Mouse (Mus musculus): ENCODE measurements around the gene Actr3b.
"Not testable (repeated sequence)": the region's sequence is repeated elsewhere in the genome, so short reads cannot be mapped to it uniquely, and the experiment has no call there.

The Actr3b gene

DNA sequence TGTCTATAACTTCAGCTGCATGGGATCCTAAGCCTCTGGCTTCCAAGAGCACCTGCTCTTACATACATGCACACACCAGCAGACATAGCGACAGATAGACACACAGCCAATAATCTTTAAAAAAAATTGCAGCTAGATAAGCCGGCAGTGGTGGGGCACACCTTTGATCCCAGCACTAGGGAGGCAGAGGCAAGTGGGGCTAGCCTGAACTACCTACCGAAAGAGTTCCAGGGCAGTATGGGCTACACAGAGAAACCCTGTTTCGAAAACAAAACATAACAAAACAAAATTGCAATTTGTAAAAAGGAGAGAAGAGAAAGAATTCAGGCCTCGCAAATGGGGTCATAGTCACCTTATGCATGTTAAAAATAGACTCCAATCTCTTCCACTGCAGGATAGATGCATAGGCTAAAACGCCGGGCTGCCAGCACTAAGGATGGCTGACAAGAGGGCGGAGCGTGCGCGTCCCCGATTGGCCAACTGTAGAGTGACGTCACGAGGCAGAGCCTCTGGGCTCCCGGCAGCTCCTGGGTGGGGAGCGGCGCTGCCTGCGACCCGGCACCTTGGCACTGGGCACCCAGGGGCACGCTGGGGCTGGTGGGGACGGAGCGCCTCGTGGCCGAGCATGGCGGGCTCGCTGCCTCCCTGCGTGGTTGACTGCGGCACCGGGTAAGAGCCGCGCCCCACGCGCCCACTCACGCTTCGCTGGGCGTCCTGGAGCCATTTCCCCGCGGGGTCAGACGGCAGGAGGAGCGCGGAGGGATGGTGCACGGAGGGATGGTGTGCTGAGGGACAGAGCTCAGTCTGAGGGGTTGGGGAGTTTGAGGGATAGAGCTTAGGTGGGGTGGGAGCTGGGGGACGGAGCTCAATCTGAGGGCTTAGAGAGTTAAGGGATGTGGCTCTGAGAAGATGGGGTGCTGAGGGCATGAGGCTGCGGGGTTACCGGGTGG is at the start of gene Actr3b:
TSS of gene Actr3b (plus strand) at position 538 of the 950 bp plus-strand sequence.
- DNase-seq = peak; percentile 94

- DNase-seq = not testable (repeated sequence)
Observed at GRCm38 (mm10) chr5:25713001-25713706, 46.6 kb upstream of the Actr3b start.

- no peak for DNase-seq
Observed at GRCm38 (mm10) chr5:25719390-25719789, 40.4 kb upstream of the Actr3b start.

- no peak for DNase-seq
Observed at GRCm38 (mm10) chr5:25723016-25723415, 36.8 kb upstream of the Actr3b start.

GRCm38 (mm10) chr5:25724134-25724675 is 35.6 kb upstream of the Actr3b start:
- DNase-seq = no peak

DNA sequence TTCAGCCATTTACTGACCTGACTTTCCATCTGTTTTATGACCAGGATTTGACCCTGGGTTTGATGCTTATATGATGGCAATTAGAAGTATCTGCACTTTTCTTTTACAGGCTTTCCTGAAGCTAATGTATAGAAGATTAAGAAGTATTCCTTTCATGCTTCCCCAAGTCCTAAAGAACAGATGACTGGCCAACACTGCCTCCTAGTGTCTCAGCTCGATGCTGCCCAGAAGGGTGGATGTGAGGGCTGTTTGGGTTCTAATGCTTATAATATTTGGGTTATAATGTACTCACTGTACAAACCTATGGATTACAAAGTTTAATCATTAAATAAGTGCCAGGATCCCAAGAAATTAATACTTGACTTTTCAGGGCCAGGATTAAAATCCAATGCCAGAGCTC is 25.5 kb upstream of the Actr3b start:
- DNase-seq = peak; percentile 73

GRCm38 (mm10) chr5:25735861-25736260 is 23.9 kb upstream of the Actr3b start:
- no peak for DNase-seq

- DNase-seq = no peak
Observed at GRCm38 (mm10) chr5:25738448-25738847, 21.3 kb upstream of the Actr3b start.

GRCm38 (mm10) chr5:25738902-25739301 is 20.9 kb upstream of the Actr3b start:
- DNase-seq = not testable (repeated sequence)

DNA sequence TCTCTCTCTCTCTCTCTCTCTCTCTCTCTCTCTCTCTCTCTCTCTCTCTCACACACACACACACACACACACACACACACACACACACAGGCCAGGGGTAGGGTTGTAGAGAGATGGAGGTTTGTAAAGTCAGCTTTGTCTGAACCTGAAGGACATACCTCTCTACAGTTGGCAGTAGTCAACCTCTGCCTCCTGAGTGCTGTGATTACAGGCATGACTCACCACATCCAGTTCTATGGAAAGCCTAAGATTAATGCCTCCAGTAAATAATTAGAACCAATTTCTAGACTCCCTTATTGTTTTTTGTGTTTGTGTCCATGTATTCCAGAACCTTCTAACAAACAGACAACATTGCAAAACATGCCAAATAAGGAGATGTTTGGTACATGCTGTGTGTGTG is 11.9 kb upstream of the Actr3b start:
- DNase-seq = no peak

- no peak for DNase-seq
Observed at GRCm38 (mm10) chr5:25748613-25749012, 11.2 kb upstream of the Actr3b start.

DNA sequence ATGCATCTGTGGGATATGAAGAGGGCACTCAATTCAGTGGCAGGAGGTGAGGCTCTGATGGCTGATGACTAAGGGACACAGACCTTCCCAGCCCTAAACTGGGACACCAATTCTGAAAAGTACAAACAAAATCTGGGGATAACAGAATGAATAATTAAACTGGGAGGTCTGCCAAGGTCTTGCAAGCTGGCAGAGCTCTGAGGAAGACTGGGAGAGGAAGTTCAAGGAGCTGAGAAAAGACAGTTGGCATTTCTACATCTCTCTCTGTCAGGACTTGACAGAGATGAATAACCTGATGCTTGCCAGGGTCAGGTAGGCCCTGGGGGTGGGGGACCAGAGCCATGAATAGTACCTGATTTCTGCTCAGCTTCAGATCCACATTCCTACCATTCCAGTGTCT is 8.2 kb upstream of the Actr3b start:
- peak; percentile 55 for DNase-seq

- peak; percentile 56 for DNase-seq
Observed at GRCm38 (mm10) chr5:25752862-25753261, 6.9 kb upstream of the Actr3b start.

- DNase-seq = no peak
Observed at GRCm38 (mm10) chr5:25753556-25754235, 6.1 kb upstream of the Actr3b start.

DNA sequence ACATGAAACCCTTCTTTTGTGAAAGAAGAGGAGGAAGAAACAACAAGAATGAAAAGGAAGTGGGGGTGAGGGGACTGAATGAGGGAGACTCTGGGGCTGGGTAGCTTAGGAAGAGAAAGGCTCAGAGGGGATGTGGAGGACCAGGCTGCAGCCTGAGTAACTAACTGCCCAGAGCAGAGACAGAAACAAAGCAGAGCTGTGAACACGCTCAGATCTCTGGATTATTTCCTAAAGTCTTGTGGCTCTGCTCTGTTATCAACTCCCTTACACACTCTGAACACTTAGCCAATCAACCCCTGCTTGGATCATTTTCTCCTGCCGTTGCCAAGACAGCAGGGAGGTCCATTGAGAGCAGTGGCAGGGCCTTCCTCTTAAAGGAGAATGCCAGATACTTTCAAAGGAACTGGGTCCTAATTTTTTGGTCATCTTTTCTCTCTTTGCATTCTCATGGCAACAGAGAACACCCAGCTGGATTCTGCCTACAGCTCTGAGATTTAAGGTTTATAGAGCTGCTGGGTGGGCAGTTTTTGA is 5.5 kb upstream of the Actr3b start:
- no peak for DNase-seq

DNA sequence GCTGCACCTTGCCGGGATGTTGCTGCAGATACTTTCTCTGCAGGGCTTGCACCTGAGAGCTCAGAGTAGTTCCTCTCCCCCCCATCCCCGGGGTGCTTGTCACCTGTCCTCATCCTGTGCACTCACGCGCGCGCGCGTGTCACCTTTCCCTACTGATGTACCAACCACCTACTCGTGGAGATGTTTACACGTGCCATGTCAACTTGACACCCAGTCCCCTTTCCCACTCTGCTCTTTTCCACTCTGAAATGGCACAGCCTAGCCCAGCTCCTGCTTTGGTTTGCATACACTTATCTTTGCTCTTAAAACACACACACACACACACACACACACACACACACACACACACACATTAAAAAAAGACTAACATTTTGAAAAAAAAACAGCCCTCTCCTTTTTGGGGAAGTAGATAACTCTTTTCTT is 624 bp downstream of the Actr3b start:
- peak; percentile 63 for DNase-seq

- DNase-seq = no peak
Observed at GRCm38 (mm10) chr5:25760871-25761270, 1.1 kb downstream of the Actr3b start.

DNA sequence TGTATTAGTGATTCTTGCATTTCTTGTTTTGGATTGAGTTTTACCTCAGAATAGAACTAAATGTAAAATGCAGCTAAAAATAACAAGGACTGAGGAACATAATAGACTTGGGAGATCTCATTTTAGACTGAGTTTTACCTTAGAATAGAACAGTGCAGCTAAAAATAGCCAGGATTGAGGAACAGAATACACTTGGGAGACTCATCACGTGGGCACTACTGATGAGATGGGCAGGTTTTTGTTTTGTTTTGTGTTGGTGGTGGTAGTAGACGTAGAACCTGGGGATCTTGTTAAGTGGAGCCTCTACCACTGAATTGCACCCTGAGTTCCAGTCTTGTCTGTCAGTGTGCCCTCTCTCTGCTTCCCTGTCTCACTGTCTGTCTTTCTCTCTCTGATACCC is 2.1 kb downstream of the Actr3b start:
- no peak for DNase-seq

GRCm38 (mm10) chr5:25769006-25769405 is 9.2 kb downstream of the Actr3b start:
- DNase-seq = no peak

DNA sequence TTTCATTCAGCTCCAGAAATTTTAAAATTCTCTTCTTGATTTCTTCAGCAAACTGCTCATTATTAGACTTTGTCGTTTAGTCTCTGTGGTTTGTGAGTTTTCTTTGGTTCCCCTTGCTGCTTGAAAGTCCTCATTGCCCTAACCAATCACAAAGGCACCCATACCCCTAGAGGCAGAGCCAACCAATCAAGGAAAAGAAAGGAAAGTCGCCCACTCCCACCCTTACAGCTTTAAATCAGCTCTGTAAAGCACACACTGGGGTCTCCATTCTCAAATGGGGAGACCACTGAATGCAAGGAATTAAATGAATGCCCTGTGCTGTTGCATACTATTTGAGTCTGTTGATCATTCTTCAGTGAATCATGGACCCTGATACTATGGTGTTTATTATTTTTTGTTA is 9.6 kb downstream of the Actr3b start:
- no peak for DNase-seq

DNA sequence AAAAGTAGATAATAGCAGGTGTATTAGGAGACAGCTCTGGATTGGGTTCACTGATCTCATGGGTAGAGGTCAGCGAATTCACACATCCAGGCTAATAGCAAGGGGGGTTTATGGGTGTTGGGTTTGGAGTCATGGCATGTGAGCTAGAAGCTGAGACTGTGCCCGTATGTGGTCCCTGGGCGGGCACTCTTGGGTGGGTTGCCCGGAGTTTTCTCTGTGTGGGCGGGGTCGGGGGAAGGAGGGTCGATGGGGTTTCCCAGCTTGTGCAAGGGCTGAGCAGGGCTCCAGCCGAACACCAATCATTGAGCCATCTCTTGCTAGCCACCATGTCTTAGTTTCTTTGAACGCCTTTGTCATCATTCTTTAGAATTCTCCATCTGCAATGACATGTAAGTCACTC is 12.7 kb downstream of the Actr3b start:
- DNase-seq = no peak

DNA sequence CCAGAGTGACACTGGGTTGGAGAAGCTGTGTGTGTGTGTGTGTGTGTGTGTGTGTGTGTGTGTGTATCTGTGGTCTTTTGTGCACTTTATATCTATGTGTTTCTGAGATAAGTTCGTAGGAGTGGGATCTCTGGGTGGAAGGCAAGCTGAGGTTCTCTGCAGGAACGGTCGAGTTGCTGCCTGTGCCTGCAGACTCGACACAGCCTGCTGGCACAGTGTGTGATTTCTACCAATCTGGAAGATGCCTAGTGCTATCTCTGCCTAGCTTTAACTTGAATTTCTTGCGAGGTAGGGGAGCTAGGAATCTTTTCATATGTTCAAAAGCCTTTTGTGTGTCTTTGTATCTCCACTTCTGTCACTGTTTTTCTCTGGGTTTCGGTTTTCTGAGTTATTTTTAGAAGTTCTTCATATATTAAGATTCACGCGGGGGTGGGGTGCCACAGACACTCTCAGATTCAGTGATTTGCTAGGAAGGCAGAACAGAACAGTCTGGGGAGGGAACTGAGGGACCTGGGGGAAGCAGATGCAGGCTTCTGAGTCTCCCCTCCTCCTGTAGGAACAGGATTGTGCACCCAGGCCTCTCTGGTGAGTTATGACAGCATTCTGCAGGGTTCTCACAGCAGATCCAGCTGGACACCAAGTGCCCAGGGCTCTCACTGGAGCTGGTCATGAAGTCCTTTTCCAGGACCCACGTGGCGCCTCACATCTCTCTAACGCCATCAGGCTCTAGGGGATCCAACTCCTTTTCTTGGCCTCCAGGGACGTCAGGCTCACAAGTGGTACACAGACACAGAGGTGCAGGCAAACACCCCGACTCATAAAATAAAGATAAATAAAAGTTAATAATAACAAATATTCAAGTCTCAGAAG is 14.4 kb downstream of the Actr3b start:
- DNase-seq = no peak
